Mouse (Mus musculus) lung, postnatal 0 days (tissue): ENCODE measurements at regions not wholly inside any gene's neighbourhood (a gene's known extent, or its start where the extent isn't known, plus 50 kb on each side); places are given as distances from the start of the nearest gene placed in this dataset.
"Not testable (repeated sequence)": the region's sequence is repeated elsewhere in the genome, so short reads cannot be mapped to it uniquely, and the experiment has no call there.

Experiments used
- CTCF ChIP-seq: IDR thresholded peaks from 2 replicates; pipeline ENCODE4 v1.5.1; 2016; ENCODE audit warnings: antibody characterized with exemption, mild to moderate bottlenecking
- EP300 ChIP-seq: IDR thresholded peaks from 2 replicates; pipeline ENCODE4 v1.6.1; 2016; ENCODE audit warnings: antibody characterized with exemption, mild to moderate bottlenecking, control low read depth

- not testable (repeated sequence) for TF ChIP-seq CTCF, EP300
Observed at GRCm38 (mm10) chr5:97773451-97773850, 257.4 kb downstream of the Antxr2 start.
